Mouse (Mus musculus) intestine, embryonic 15.5 days (tissue): Measurements from ENCODE around the gene Cdcp2. TPM values are rescaled to one million over a fixed set of nuclear protein-coding genes. Genes with fewer than 3 reads are reported as not detected.

Source experiments
- ATAC-seq: fragments of 200-750 bp; cut with Nextera tagmentation; 2 replicates; pipeline ENCODE4 v1.8.0; 2017; ENCODE audit warnings: moderate TSS enrichment, moderate library complexity
- H3K27ac ChIP-seq: fragments of 300-500 bp; sonication (generic); 2 replicates; pipeline ENCODE4 v1.5.1; 2015; ENCODE audit warnings: mild to moderate bottlenecking, inconsistent platforms
- H3K27me3 ChIP-seq: fragments of 300-500 bp; sonication (generic); replicated peaks from 2 replicates; pipeline ENCODE4 v1.6.1; 2015; ENCODE audit warnings: inconsistent platforms
- H3K36me3 ChIP-seq: fragments of 300-500 bp; sonication (generic); 2 replicates; pipeline ENCODE4 v1.6.1; 2015; ENCODE audit warnings: inconsistent platforms
- H3K4me1 ChIP-seq: fragments of 300-500 bp; sonication (generic); replicated peaks from 2 replicates; pipeline ENCODE4 v1.6.1; 2015; ENCODE audit warnings: inconsistent platforms
- H3K4me2 ChIP-seq: fragments of 300-500 bp; sonication (generic); replicated peaks from 2 replicates; pipeline ENCODE4 v1.6.1; 2015; ENCODE audit warnings: mild to moderate bottlenecking, inconsistent platforms
- H3K4me3 ChIP-seq: fragments of 300-500 bp; sonication (generic); replicated peaks from 2 replicates; pipeline ENCODE4 v1.5.1; 2015; ENCODE audit warnings: inconsistent platforms
- H3K9ac ChIP-seq: fragments of 300-500 bp; sonication (generic); 2 replicates; pipeline ENCODE4 v1.6.1; 2015; ENCODE audit warnings: inconsistent platforms
- H3K9me3 ChIP-seq: fragments of 300-500 bp; sonication (generic); 2 replicates; pipeline ENCODE4 v1.6.1; 2016; ENCODE audit warnings: inconsistent platforms
- WGBS: fragments of 180-500 bp; shearing (Covaris S2); methylation state at CpG from one replicate; pipeline ENCODE4 v1.1.7; 2015; 5-methylcytosine and 5-hydroxymethylcytosine counted together
- polyA plus RNA-seq: library from polyadenylated mRNA; unstranded; fragments of >200 nt; fragmentation: Nextera tagmentation; extraction: Ambion mirVana; gene quantifications from 2 replicates; pipeline ENCODE4 v1.2.1, GENCODE M21; 2015

Cdcp2 gene
- polyA plus RNA-seq: not detected in 2 replicates

DNA sequence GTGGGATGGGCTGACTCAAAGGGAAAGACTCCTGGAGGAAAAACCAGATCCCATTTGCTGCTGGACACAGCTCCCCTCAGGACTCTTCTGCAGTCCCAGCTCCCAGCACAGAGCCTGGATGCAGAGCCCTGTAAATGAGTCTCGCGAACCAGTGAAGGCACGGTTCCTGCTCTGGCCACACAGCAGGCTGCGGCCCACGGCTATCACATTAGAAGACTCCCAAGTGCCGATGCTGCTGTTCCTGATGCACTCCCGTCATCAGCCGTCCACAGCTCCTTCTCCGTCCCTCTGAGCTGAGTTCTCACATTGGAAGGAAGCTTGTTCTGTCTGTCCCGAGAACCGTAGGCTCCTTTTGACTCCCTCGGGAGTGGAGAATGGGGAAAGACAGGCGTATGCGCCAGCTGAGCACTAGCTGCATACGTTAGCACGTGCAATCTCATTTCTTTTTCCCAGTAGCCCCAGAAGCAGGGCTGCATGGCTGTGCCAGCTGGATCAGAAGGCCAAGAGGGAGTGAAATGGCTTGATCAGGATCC, at the start of gene Cdcp2:
Gene Cdcp2, plus strand, starts transcription at position 51 of the 533 bp plus-strand sequence.
- no peak within 1 kb of the TSS for H3K9ac ChIP-seq

DNA sequence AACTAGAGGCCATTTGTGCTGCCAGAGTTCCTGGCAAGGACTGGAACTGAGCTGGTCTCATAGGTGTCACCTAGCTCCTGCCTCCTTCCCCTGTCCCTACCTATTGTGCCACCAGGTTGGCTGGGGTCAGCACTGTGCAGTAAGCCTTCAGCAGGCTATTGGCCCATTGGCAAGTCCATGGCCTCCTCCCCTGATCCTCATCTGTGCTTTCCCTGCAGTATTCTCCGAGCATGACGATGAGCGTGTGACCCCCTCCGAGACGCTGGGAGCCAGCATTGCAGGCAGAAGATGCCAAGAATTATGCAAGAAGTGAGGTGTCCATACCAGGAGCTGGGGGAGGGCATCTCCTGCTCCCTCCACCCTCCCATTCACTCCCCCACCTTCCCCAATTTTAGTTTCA, 48.9 kb upstream of the Cdcp2 start:
- H3K36me3 ChIP-seq: peaks cover 33% of the 10 kb centered on the region
- no peak overlapping the region for H3K27ac ChIP-seq
- H3K9ac ChIP-seq: no peak overlapping the region
- WGBS: 84% methylated on average over 5 of the region's 5 CpGs
- no peaks in the 10 kb centered on the region for H3K27me3 ChIP-seq
- no peak overlapping the region for H3K4me3 ChIP-seq
- no peak for ATAC-seq
- no peaks in the 10 kb centered on the region for H3K4me1 ChIP-seq
- no peak overlapping the region for H3K4me2 ChIP-seq
- no peaks in the 10 kb centered on the region for H3K9me3 ChIP-seq

More for the DNA sequence above, at the start of gene Cdcp2:
- no peaks in the 10 kb centered on the region for H3K9me3 ChIP-seq
- no peak within 1 kb of the TSS for H3K4me3 ChIP-seq
- peaks cover 8% of the 10 kb centered on the region; the same call in 1 of the 2 replicates for H3K4me1 ChIP-seq
- no peak within 1 kb of the TSS for H3K27ac ChIP-seq
- ATAC-seq: no peak
- no peak within 1 kb of the TSS for H3K4me2 ChIP-seq
- no peaks in the 10 kb centered on the region for H3K36me3 ChIP-seq
- WGBS: 66% methylated on average over 16 of the region's 16 CpGs
- H3K27me3 ChIP-seq: no peaks in the 10 kb centered on the region

DNA sequence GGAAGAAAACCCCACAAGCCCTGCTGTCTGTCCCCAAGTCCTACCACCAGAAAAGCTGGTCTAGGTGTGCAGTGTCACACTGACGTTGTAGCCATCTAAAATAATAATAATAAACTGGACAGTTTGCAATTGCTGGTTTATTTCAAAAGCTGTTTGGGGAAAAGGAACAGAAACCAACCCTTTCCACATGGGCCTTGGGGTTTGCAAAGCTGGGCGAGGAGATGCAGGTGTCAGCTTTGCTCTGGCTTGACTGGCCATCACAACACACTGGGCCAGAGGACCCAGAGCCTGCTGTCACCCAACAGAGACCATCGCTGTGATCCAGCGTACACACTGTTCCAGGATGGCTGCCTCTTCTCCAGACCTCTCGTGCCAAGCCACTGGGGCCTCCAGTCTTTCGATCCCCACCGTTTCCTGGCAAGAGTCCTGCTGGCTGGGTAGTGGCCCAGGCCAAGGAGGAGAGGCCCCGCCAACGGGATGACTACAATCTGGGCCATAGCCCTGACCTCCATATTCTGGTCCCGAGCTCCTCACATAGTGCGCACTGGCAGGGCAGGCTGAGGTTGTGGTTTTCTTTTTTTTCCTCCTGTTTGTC, 48.0 kb upstream of the Cdcp2 start:
- 86% methylated on average over 11 of the region's 11 CpGs for WGBS
- Histone ChIP-seq H3K4me3 (no peak overlapping the region), H3K36me3 (peaks cover 29% of the 10 kb centered on the region), H3K9me3 (no peaks in the 10 kb centered on the region), H3K4me2 (no peak overlapping the region), H3K4me1 (no peaks in the 10 kb centered on the region), H3K27me3 (no peaks in the 10 kb centered on the region), H3K27ac (no peak overlapping the region), H3K9ac (no peak overlapping the region)
- no peak for ATAC-seq

DNA sequence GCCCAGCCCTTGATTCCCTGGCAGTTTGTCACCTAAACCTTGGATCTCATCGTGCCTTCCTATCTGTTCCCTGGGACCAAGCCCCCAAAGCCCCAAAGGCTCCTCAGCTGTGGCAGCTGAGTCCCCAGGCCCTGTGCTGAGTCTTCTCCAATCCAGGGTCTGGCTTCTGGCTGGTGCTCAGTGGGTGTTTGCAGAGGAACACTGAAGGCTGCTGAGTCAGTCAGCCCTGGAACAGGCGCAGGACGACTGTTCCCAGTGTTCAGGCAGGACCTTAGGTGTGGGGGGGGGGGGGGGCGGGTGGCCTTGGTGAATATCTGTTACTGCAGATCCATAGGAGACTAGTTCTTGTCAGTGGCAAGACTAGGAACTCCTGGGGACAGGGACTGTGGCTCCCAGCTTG, 44.8 kb upstream of the Cdcp2 start:
- no peaks in the 10 kb centered on the region for H3K4me1 ChIP-seq
- H3K27me3 ChIP-seq: no peaks in the 10 kb centered on the region
- no peaks in the 10 kb centered on the region for H3K9me3 ChIP-seq
- peaks cover 17% of the 10 kb centered on the region for H3K36me3 ChIP-seq
- no peak overlapping the region for H3K27ac ChIP-seq
- WGBS: 48% methylated on average over 4 of the region's 4 CpGs
- H3K9ac ChIP-seq: no peak overlapping the region
- H3K4me2 ChIP-seq: no peak overlapping the region
- no peak overlapping the region for H3K4me3 ChIP-seq
- no peak for ATAC-seq

DNA sequence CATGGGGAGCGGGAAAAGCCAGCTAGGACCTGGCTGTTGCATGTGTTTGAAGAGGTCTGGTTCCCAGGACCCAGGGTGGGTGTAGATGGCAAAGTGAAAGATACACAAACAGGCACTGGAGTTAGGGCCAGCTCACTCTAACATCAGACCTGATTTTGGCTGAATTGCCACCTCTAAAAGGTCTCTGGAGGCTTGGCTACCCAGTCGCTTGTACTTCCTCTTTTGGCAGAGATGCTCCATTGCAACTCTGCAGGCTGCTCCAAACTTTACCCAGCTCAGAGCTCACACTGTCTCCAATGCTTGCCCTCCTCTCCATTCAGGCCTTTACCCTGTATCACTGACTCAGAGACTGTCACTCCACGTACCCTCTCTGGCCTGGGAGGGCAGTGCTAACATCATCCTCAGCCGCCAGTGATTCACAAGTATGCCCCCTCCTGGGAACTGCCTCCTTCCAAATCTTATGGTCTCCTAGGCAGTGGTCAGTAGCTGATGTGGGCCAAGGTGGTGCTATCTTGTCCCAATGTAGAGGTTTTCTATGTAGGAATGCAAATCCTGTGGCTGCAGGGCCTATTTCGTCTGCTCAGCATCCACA, 43.6 kb upstream of the Cdcp2 start:
- no peak for ATAC-seq
- 56% methylated on average over 5 of the region's 5 CpGs for WGBS
- H3K4me1 ChIP-seq: no peaks in the 10 kb centered on the region

DNA sequence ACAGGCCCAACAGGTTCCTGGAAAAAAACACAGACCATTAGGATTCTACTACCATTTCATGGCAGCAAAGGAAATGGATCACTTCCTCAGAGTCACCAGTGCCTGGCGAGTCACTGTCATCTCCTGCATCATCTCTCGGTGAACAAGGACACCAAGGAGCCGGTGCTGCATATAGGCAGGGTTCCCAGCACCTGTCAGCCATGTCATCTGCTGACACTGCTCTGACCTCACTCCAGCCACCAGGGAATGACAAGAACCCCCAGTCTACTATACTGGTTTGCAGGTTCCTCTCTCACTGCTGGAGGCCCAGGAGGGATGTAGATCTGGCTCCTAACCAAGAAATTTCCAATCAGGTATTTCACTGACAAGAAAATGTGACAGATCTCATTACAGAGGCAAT, 40.6 kb upstream of the Cdcp2 start:
- no peaks in the 10 kb centered on the region for H3K27me3 ChIP-seq
- H3K4me2 ChIP-seq: no peak overlapping the region
- H3K9me3 ChIP-seq: no peaks in the 10 kb centered on the region
- H3K4me1 ChIP-seq: no peaks in the 10 kb centered on the region
- peaks cover 20% of the 10 kb centered on the region for H3K36me3 ChIP-seq
- H3K27ac ChIP-seq: no peak overlapping the region
- no peak overlapping the region for H3K4me3 ChIP-seq
- WGBS: 83% methylated on average over 3 of the region's 3 CpGs
- H3K9ac ChIP-seq: no peak overlapping the region
- ATAC-seq: no peak

More for the DNA sequence above, 43.6 kb upstream of the Cdcp2 start:
- Histone ChIP-seq H3K9ac (no peak overlapping the region), H3K36me3 (peaks cover 13% of the 10 kb centered on the region), H3K27ac (no peak overlapping the region), H3K4me3 (no peak overlapping the region), H3K4me2 (no peak overlapping the region), H3K27me3 (no peaks in the 10 kb centered on the region), H3K9me3 (no peaks in the 10 kb centered on the region)

DNA sequence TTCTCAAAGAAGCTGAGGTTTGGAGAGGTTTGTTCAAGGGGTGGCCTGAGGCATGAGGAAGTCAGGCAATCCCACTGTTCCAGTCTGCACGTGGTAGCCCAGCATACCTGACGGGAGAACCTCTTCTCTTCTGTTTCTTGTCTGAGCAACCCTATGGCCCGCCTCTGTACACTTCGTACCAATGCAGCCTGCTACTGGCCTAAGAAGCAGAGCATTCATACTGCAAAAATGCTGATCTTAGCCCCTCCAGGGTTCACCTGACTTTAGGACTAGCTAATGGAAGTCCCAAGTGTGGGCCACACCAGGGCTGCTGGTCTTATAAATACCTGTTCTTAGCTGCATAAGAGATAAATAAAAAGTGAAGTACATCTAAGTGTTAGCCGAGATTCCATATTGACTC, 38.3 kb upstream of the Cdcp2 start:
- H3K27ac ChIP-seq: no peak overlapping the region
- no peak overlapping the region for H3K4me2 ChIP-seq
- no peaks in the 10 kb centered on the region for H3K4me1 ChIP-seq
- H3K4me3 ChIP-seq: no peak overlapping the region
- H3K27me3 ChIP-seq: no peaks in the 10 kb centered on the region
- H3K9me3 ChIP-seq: no peaks in the 10 kb centered on the region
- no peak overlapping the region for H3K9ac ChIP-seq
- no peak for ATAC-seq
- peaks cover 35% of the 10 kb centered on the region for H3K36me3 ChIP-seq
- 88% methylated on average over 5 of the region's 5 CpGs for WGBS

DNA sequence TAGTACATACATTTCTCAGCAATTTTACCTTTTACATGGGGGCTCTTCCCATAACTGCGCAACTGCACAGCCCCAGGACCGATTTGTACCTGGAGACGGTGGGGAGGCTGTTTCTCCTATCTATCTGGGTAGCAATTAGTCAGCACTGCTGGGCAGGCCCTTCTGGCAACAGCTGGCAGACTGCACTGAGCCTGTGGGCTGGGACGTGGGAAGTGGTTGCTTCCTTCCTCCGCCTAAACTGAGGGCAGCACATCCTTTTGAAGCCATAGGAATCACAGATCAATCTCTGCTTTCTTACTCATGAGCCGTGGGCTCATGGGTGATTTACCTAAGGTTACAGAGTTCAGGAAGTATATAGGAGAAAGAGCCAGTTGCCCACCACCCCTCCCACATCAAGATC, 37.9 kb upstream of the Cdcp2 start:
- H3K4me1 ChIP-seq: no peaks in the 10 kb centered on the region
- no peak for ATAC-seq
- H3K4me3 ChIP-seq: no peak overlapping the region
- no peak overlapping the region for H3K4me2 ChIP-seq
- no peak overlapping the region for H3K9ac ChIP-seq
- peaks cover 40% of the 10 kb centered on the region for H3K36me3 ChIP-seq
- 80% methylated on average over 6 of the region's 6 CpGs for WGBS
- no peak overlapping the region for H3K27ac ChIP-seq
- no peaks in the 10 kb centered on the region for H3K9me3 ChIP-seq
- no peaks in the 10 kb centered on the region for H3K27me3 ChIP-seq

DNA sequence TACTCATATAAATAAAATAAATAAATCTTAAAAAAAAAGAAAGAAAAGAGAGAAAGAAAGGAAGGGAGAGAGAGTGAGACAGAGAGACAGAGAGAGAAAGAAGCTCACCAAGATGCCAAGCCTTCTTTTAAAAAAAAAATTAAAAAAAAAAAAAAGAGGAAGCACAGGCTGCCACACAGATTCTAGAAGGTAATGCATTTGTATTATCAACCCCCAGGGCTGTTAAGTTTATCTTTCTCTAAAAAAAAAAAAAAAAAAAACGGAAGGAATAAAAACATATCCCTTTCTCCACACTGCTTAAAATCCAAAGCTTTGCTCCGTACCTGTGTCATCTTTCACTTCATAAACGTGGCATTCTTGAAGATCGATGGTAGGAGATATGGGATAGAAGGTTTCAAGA, 35.1 kb upstream of the Cdcp2 start:
- H3K27me3 ChIP-seq: no peaks in the 10 kb centered on the region
- no peak overlapping the region for H3K4me3 ChIP-seq
- peaks cover 9% of the 10 kb centered on the region for H3K4me1 ChIP-seq
- no peak for ATAC-seq
- peaks cover 48% of the 10 kb centered on the region for H3K36me3 ChIP-seq
- H3K9me3 ChIP-seq: no peaks in the 10 kb centered on the region
- H3K27ac ChIP-seq: no peak overlapping the region
- H3K9ac ChIP-seq: no peak overlapping the region
- no peak overlapping the region for H3K4me2 ChIP-seq
- WGBS: 89% methylated on average over 4 of the region's 4 CpGs

DNA sequence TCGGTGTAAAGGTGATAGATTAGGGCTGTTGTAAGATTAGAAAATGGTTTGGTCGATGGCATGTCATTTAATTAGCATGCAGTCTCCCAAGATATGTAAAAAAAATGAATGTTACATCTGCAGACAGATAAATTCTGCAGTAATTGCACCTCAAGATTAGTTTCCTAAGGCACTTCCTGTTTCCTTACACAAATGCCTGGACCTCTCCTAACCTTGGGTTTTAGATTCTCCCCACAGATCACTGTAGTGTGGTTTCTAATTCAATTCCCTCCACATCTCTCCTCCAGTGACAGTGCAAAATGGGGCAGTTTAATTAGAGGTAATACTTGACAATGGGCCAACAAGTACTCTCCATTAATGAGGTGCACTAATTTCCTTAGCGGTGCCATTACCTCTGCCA, 33.5 kb upstream of the Cdcp2 start:
- H3K4me3 ChIP-seq: no peak overlapping the region
- no peaks in the 10 kb centered on the region for H3K9me3 ChIP-seq
- H3K27ac ChIP-seq: no peak overlapping the region
- H3K4me1 ChIP-seq: peaks cover 9% of the 10 kb centered on the region
- WGBS: 89% methylated on average over 3 of the region's 3 CpGs
- H3K4me2 ChIP-seq: no peak overlapping the region
- no peaks in the 10 kb centered on the region for H3K27me3 ChIP-seq
- no peak overlapping the region for H3K9ac ChIP-seq
- H3K36me3 ChIP-seq: peaks cover 38% of the 10 kb centered on the region
- ATAC-seq: no peak

DNA sequence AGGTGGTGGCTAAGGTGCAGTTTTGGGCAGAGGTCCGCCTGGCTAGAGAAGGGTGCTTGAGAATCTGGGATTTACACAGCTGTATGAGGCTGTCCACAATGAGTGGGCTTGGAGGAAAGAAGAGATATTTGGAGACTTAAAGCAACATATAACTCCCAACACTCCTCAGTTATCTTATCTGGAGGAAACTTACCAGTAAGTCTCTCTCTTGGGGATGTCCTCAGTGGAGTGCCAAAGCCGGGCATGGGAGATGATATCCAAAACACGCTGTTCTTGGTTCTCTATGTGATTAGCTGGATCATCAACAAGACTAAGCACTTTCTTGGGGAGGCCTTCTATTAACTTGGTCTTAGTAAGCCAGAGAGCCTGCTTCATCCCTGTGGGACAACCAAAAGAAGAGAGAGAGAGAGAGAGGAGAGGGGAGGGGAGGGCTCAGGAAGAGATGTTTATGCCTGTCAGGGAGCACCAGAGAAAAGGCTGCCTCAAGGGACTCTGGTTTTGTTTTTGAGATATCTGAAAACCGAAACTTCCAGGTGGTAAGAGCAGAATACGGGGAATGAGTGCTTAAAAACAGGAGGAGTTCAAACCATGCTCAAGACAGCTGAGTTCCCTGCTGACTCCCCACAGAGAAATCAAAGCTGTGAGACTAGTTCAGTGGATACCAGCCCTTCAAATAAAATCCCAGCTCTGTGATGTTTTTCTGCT, 32.1 kb upstream of the Cdcp2 start:
- WGBS: 92% methylated on average over 5 of the region's 5 CpGs
- H3K4me3 ChIP-seq: no peak overlapping the region
- H3K27ac ChIP-seq: no peak overlapping the region
- H3K4me1 ChIP-seq: peaks cover 9% of the 10 kb centered on the region
- H3K4me2 ChIP-seq: no peak overlapping the region
- no peak overlapping the region for H3K9ac ChIP-seq
- H3K9me3 ChIP-seq: no peaks in the 10 kb centered on the region
- H3K36me3 ChIP-seq: peaks cover 38% of the 10 kb centered on the region
- H3K27me3 ChIP-seq: no peaks in the 10 kb centered on the region
- ATAC-seq: no peak

DNA sequence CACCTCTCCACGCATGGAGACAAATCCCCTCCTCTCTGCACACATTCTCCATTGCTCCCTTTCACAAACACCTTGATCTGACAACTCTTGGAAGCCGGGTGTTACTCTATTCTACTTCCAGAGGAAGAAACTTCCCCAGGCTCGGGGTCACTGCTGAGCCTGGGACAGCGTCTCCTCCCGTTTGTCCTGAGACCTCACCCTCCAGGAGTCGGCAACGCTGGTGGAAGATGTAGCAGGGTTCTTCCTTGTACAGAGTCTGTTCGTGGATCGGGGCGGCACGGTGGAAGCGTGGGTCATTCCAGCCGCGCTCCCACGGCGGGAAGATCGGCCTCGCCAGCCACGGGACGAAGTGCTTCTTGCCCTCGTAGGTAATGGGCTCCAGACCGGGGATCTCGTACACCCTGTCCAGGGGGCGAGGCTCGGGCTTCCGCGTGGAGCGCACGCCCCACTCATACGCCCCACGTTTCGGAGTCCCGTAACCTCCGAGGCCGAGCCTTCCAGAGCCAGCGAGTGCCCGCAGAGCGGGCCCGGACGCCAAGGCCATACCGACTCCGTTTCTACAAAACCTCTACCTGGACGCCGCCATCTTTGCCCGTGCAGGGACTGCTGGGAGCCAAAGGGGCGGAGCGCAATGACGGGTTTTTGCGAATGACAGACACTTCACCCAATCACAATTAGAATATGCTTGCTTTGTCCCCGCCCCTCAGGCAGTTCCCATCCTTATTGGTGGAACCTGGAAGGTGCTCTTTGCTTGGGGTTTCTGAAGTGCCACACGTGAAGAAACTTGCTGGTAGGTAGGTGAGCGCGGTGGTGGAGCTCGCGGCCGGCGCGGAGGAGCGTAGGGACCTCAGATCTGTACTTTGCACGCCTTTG, 30.2 kb upstream of the Cdcp2 start, which contains the start of the genes Mrpl37 and Cyb5rl:
Gene Mrpl37, minus strand, starts transcription at position 617 of the 873 bp plus-strand sequence.
Gene Cyb5rl, plus strand, starts transcription at position 737 of the 873 bp plus-strand sequence.
- peak; percentile 100 for ATAC-seq
- peak within 1 kb of the TSS; percentile 37; the same call in 1 of the 2 replicates for H3K27ac ChIP-seq
- peak within 1 kb of the TSS; percentile 80 for H3K9ac ChIP-seq
- peaks cover 29% of the 10 kb centered on the region for H3K36me3 ChIP-seq
- H3K4me3 ChIP-seq: peak within 1 kb of the TSS; percentile 80
- WGBS: under 1% methylated on average over 60 of the region's 60 CpGs
- H3K9me3 ChIP-seq: no peaks in the 10 kb centered on the region
- peaks cover 9% of the 10 kb centered on the region for H3K4me1 ChIP-seq
- H3K27me3 ChIP-seq: no peaks in the 10 kb centered on the region
- peak within 1 kb of the TSS; percentile 96 for H3K4me2 ChIP-seq
